Mouse (Mus musculus): ENCODE data around the gene Gnb1.
A peak's percentile ranks its signal among the peaks of the same experiment; 100 is the strongest.
"Not testable (repeated sequence)": the region's sequence is repeated elsewhere in the genome, so short reads cannot be mapped to it uniquely, and the experiment has no call there.

Gene Gnb1

GRCm38 (mm10) chr4:155490990-155491504 is at the start of gene Gnb1:
Gene Gnb1 (plus strand): TSS chr4:155491361.
- no peak for DNase-seq (ENCODE audit: extremely low read depth, low read depth)

- DNase-seq (ENCODE audit: extremely low read depth, low read depth), result no peak
These were observed 48.4 kb upstream of the Gnb1 start for GRCm38 (mm10) chr4:155442808-155443207.

- no peak for DNase-seq (ENCODE audit: extremely low read depth, low read depth)
These were observed 39.6 kb upstream of the Gnb1 start for GRCm38 (mm10) chr4:155451597-155451996.

DNA sequence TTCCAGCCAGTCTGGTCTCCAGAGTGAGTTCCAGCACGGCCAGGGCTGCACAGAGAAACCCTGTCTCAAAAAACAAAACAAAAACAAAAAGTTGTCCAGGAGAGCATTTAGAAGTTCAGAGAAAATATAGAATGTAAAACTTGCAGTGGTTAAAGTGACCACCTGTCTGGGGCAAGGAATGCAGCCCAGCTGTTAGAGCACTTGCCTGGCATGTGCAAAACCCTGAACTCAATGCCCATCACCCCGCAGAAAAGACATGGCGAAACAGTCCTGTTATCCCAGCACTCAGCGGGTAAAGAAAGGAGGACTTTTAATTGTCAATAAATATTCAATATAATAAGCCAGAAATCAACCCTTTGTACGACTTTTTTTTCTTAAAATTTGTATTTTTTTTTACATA is 32.6 kb upstream of the Gnb1 start:
- no peak for DNase-seq (ENCODE audit: extremely low read depth, low read depth)

DNA sequence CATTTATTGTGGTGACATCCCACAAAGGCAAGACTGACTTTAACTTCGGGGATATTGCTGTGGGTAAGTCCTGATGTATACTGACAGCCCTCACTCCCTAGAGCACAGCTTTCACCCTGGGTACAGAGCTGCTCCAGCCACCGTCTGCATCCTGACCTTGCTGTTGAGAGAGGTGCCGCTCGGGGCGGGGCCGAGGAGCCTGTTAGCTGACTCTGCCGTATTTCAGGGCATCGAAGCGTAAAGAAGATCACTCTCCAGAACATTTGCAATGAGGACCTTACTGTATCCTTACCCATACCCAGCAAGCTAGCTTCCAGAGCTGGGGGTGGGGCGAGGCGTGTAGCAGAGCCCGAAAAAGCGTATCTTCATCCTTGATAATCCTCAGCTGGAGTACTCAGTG is 28.1 kb upstream of the Gnb1 start:
- no peak for DNase-seq (ENCODE audit: extremely low read depth, low read depth)

DNA sequence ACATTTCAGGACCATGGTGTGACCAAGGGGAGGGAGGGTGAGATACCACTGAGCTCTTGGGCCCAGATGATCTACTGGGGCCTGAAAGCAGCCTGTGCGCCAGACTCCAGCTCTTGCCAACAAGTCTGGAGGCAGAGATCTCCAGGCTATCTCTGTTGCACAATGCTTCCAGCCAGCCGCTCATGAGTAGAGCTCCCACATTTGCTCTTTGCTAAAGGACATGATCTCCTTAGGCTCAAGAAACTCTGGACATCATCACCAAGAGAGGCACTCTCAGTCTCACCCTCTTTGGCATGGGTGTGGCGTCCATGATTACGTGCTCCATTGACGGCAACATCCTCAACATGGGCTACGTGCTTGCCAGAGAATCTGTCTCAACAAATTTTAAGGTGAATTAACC is 27.6 kb upstream of the Gnb1 start:
- DNase-seq (ENCODE audit: extremely low read depth, low read depth), result no peak

DNA sequence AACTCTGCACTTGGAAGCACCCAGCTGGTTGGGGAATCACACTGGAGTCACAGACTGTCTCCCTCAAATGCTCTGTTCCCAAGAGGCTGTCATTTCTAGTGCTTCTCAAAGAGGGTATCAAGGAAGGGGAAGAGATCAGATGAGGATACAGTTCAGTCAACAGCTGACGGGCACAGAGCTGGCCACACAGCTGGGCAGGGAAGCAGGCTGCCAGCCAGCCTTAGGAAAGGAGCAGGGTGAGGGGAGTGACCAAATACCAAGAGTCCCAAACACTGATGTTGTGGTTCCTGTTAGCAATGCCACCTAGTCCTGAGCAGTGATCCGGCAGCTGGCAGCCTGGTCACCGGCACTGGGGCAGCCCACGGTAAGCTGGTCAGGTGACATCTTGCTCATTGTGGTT is 27.1 kb upstream of the Gnb1 start:
- DNase-seq (ENCODE audit: extremely low read depth, low read depth), result no peak

GRCm38 (mm10) chr4:155465607-155466006 is 25.6 kb upstream of the Gnb1 start:
- DNase-seq (ENCODE audit: extremely low read depth, low read depth), result no peak

- DNase-seq (ENCODE audit: extremely low read depth, low read depth), result no peak
These were observed 25.1 kb upstream of the Gnb1 start for GRCm38 (mm10) chr4:155466080-155466479.

DNA sequence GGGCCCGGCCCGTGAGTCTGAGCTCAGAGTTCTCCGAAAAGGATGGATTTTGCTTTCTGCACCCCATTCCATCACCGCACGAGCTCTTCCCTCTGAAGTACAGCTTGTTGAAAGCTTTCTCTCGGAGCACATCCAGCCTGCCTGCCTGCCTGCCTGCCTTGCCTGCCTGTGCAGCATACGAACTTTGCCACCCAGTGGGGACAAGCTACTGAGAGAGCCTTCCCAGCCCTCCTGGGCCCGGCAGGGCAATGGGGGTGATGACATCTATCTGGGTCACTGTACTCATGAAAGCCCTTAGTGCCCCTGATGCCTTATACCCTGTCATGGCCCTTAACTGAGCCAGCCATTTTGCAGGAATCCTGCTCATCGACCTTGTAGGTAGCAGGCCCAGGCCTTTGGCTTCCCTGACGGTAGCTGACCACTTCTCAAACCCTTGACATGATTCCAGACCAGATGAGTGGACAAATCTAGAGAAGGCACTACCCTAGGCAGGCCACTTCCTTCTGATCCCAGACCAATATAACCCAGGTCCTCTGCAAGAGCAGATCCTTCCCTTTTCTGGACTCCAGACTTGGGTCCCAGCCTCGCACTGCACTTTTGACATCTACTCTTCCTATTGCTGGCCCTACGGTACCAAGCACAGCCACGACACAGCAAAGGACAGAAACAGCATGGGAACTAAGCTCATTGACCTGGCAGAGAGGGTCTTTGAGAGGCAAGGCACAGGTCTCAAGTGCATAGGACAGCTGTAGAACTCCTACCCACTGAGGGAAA is 23.7 kb upstream of the Gnb1 start:
- DNase-seq (ENCODE audit: extremely low read depth, low read depth), result no peak

- DNase-seq (ENCODE audit: extremely low read depth, low read depth), result no peak
These were observed 22.2 kb upstream of the Gnb1 start, which contains the start of gene Tmem52 for GRCm38 (mm10) chr4:155468952-155469351. Gene Tmem52 (plus strand): TSS chr4:155469114.

DNA sequence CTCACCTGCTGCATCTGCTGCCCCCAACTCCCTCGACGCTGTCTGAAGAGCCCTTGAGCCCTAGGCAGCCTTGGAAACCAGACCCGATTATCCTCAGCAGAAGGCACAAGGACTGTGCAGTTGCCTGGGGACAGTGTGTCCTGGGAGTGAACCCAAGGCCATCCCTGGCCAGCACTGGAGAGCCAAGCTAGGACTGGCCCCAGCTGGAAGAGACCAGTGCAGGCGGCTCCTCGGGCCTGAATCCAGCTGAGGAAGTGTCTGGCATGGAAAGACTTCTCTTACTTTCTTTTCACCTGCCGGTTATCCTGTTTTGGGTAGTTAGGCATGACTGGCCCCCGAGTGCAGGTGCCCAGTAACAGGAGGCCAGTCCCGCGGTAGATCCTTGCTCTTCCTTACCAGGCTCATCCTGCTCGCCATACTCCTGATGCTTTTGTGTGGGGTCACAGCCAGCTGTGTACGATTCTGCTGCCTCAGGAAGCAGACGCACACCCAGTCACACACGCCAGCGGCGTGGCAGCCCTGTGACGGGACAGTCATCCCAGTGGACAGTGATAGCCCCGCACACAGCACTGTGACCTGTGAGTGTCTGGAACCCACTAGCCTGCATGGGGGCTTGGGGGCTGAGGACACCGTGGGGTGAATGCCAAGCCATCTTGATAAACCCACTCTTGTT is 21.4 kb upstream of the Gnb1 start:
- DNase-seq (ENCODE audit: extremely low read depth, low read depth), result no peak

- DNase-seq (ENCODE audit: extremely low read depth, low read depth), result no peak
These were observed 20.8 kb upstream of the Gnb1 start for GRCm38 (mm10) chr4:155470263-155470953.

- no peak for DNase-seq (ENCODE audit: extremely low read depth, low read depth)
These were observed 20.2 kb upstream of the Gnb1 start for GRCm38 (mm10) chr4:155470997-155471396.

- DNase-seq (ENCODE audit: extremely low read depth, low read depth), result no peak
These were observed 19.8 kb upstream of the Gnb1 start for GRCm38 (mm10) chr4:155471406-155471805.

DNA sequence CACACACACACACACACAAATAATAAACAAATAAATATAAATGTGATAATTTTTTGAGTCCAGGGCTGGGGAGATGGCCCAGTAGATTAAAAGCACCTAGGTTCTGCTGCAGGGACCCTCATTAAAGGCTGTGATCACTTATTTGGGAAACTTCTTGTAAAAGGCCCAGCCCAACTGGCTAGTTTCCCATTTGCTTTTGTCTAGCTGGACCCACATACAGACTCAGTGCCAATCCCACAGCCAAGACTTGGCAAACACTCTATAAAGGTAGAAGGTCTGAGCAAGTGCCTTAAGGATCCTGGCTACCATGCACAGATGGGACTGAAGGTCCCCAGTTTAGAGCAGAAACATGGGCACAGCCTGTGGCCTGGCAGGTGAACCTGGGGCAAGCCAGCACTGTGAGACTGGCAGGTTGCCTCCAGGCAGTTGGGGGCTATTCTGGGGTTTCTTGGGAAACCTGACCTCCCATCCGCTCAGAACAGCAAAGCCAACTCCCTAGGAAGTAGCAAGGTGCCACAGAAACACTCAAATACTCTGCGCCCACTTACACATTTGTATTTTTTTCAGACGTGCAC is 18.4 kb upstream of the Gnb1 start:
- no peak for DNase-seq (ENCODE audit: extremely low read depth, low read depth)

- no peak for DNase-seq (ENCODE audit: extremely low read depth, low read depth)
These were observed 17.8 kb upstream of the Gnb1 start for GRCm38 (mm10) chr4:155473319-155473718.

DNA sequence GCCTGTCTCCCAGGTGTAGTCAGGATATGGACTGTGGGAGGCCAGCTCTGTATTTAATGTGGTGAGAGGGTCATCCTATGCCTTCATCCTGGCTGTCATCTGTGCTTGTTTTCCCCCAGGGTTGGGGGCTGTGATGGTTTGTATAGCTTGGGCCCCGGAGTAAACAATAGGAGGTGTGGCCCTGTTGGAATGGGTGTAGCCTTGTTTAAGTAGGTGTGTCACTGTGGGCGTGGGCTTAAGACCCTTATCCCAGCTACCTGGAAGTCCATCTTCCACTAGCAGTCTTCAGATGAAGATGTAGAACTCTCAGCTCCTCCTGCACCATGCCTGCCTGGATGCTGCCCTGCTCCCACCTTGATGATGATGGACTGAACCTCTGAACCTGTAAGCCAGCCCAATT is 17.4 kb upstream of the Gnb1 start:
- not testable (repeated sequence) for DNase-seq (ENCODE audit: extremely low read depth, low read depth)

- DNase-seq (ENCODE audit: extremely low read depth, low read depth), result peak; percentile 49
These were observed 9.6 kb upstream of the Gnb1 start for GRCm38 (mm10) chr4:155481381-155482124.

DNA sequence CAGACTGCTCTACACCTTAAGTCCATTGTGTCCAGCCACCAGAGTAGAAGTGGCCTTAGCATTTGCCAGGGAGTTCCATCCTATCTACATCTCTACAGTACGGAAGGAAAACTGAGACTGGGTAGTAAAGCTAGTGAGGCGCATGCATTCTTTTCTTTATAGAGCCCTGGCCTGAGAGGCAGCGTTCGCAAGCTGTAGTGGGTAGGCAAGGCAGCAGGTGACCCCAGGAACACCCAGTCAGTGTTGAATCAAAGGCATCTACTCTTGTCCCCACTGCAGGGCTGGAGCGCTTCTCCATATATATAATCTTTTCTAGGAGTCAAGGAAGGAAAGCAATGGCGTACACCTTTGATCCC is 9.1 kb upstream of the Gnb1 start:
- DNase-seq (ENCODE audit: extremely low read depth, low read depth), result no peak

Data from MEL-GATA-1-ER (cell line).